Mouse (Mus musculus) C2C12 (cell line): ENCODE data around the gene Vmo1.

Experiments used
- CEBPB ChIP-seq: IDR thresholded peaks from one replicate; pipeline ENCODE4 v1.6.1; 2011; ENCODE audit warnings: low read depth, mild to moderate bottlenecking, control low read depth, moderate library complexity
- CTCF ChIP-seq: IDR thresholded peaks from one replicate; pipeline ENCODE4 v1.5.1; 2011; ENCODE audit not compliant: control insufficient read depth, insufficient read depth, insufficient read length
- FOSL1 ChIP-seq: IDR thresholded peaks from one replicate; pipeline ENCODE4 v1.8.0; 2011; ENCODE audit warnings: mild to moderate bottlenecking, low read length; ENCODE audit not compliant: poor library complexity, insufficient read depth, severe bottlenecking
- MAX ChIP-seq: IDR thresholded peaks from one replicate; pipeline ENCODE4 v1.6.1; 2011; ENCODE audit warnings: mild to moderate bottlenecking, control low read depth
- MYOD1 ChIP-seq: IDR thresholded peaks from one replicate; pipeline ENCODE4 v1.6.1; 2011; ENCODE audit warnings: low read depth; ENCODE audit not compliant: control insufficient read depth, insufficient read length
- MYOG ChIP-seq: IDR thresholded peaks from one replicate; pipeline ENCODE4 v1.6.1; 2011; ENCODE audit not compliant: control insufficient read depth, insufficient read length; ENCODE audit errors: extremely low read depth
- USF1 ChIP-seq: IDR thresholded peaks from one replicate; pipeline ENCODE4 v1.6.1; 2011; ENCODE audit warnings: low read depth, mild to moderate bottlenecking, control low read depth, moderate library complexity

GRCm38 (mm10) chr11:70562287-70562994 is 48.0 kb upstream of the Vmo1 start, which contains the start of gene Mink1:
- no peak for TF ChIP-seq CTCF
- TF ChIP-seq CEBPB, result no peak
- TF ChIP-seq MYOD1, result no peak
- no peak for TF ChIP-seq MYOG
- peak; percentile 83 for TF ChIP-seq USF1
- TF ChIP-seq MAX, result peak; percentile 61
- TF ChIP-seq FOSL1, result no peak
